Comparison of ENCODE assay signal across 8 mouse cellular contexts in the genomic region with DNA sequence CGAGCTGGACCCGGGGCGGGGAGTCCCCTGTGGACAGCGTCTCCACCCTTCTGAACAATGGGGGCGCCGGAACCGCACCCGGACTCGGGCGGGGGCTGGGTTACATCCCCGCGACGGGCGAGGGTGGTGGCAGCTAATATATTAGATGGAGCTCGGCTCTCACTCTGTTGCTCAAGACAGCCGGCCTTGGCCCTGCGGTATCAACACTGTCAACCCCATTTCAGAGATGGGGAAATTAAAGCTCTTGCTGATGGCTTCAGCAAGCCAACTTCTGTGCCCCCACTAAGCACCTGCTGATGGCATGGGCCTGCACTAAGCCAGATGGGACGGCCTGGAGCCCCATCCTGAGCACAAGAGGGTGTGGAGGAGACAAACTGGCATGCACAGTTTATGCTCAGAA. TPM values are rescaled to one million over a fixed set of nuclear protein-coding genes. Genes with fewer than 3 reads are reported as not detected.
DNase-seq lines count a peak whose midpoint lies in the region; ATAC-seq and TF ChIP-seq lines count a peak whose summit lies in the region.

No protein-coding gene starts in this region.

- DNase-seq in heart, postnatal 0 days (ENCODE audit: low spot score), result no peak
- DNase-seq in heart, adult 8-10 months (ENCODE audit: low spot score), result no peak
- peak; percentile 68 for DNase-seq in brain, adult 2 months (ENCODE audit: low read depth, low spot score)
- no peak for DNase-seq in cerebellum, adult 9-10 months
- DNase-seq in layer of hippocampus, adult 18-20 months (ENCODE audit: low spot score in 2 of 2), result no peak
- no peak for DNase-seq in retina, embryonic 14.5 days (ENCODE audit: low spot score)

- peak overlapping the region; percentile 89 for H3K4me3 ChIP-seq in heart, postnatal 0 days (ENCODE audit: low read depth, low read length)
- peak overlapping the region; percentile 94 for H3K4me3 ChIP-seq in hindbrain, embryonic 13.5 days
- H3K4me3 ChIP-seq in midbrain, embryonic 13.5 days (replicated peaks), result peak overlapping the region; percentile 94

- TF ChIP-seq CTCF in heart, postnatal 0 days (IDR thresholded peaks at IDR 0.05; ENCODE audit: low read depth), result 0 out of 2 replicates have a peak, but pooled peaks have one; percentile 4

- peak overlapping the region; percentile 93 for H3K27ac ChIP-seq in heart, postnatal 0 days (ENCODE audit: low read depth)
- peak overlapping the region; percentile 100 for H3K27ac ChIP-seq in hindbrain, embryonic 13.5 days
- peak overlapping the region; percentile 100 for H3K27ac ChIP-seq in midbrain, embryonic 13.5 days

- TF ChIP-seq EP300 in heart, postnatal 0 days (IDR thresholded peaks at IDR 0.05; ENCODE audit: low read depth), result no peak

- no peaks in the 10 kb centered on the region for H3K9me3 ChIP-seq in heart, postnatal 0 days (replicated peaks; ENCODE audit: control insufficient read depth, low read length)
- no peaks in the 10 kb centered on the region for H3K9me3 ChIP-seq in hindbrain, embryonic 13.5 days
- no peaks in the 10 kb centered on the region for H3K9me3 ChIP-seq in midbrain, embryonic 13.5 days

- H3K27me3 ChIP-seq in heart, postnatal 0 days (ENCODE audit: control insufficient read depth, insufficient read depth, low read length), result no peaks in the 10 kb centered on the region
- no peaks in the 10 kb centered on the region for H3K27me3 ChIP-seq in hindbrain, embryonic 13.5 days
- H3K27me3 ChIP-seq in midbrain, embryonic 13.5 days, result no peaks in the 10 kb centered on the region

- WGBS in heart, postnatal 0 days, result under 1% methylated on average over 18 of the region's 18 CpGs
- under 1% methylated on average over 18 of the region's 18 CpGs for WGBS in hindbrain, embryonic 13.5 days
- WGBS in midbrain, embryonic 13.5 days, result under 1% methylated on average over 18 of the region's 18 CpGs

- peak overlapping the region; percentile 99 for H3K4me2 ChIP-seq in heart, postnatal 0 days (ENCODE audit: low read depth, low read length)
- H3K4me2 ChIP-seq in hindbrain, embryonic 13.5 days, result peak overlapping the region; percentile 78
- peak overlapping the region; percentile 77 for H3K4me2 ChIP-seq in midbrain, embryonic 13.5 days (replicated peaks)

- peak overlapping the region; percentile 85 for H3K9ac ChIP-seq in heart, postnatal 0 days (replicated peaks; ENCODE audit: low read depth, low read length)
- H3K9ac ChIP-seq in hindbrain, embryonic 13.5 days, result peak overlapping the region; percentile 96
- H3K9ac ChIP-seq in midbrain, embryonic 13.5 days (replicated peaks), result peak overlapping the region; percentile 97

- peak; percentile 25; the same call in 1 of the 2 replicates for ATAC-seq in heart, postnatal 0 days (ENCODE audit: insufficient read depth, low read depth)
- peak; percentile 83 for ATAC-seq in hindbrain, embryonic 13.5 days (ENCODE audit: low FRiP score)
- peak; percentile 83; the same call in 1 of the 2 replicates for ATAC-seq in midbrain, embryonic 13.5 days

- H3K4me1 ChIP-seq in heart, postnatal 0 days (ENCODE audit: control insufficient read depth, insufficient read depth), result peaks cover 19% of the 10 kb centered on the region; the same call in 1 of the 2 replicates
- H3K4me1 ChIP-seq in hindbrain, embryonic 13.5 days (replicated peaks), result peaks cover 41% of the 10 kb centered on the region
- H3K4me1 ChIP-seq in midbrain, embryonic 13.5 days (replicated peaks), result peaks cover 41% of the 10 kb centered on the region

- no peaks in the 10 kb centered on the region for H3K36me3 ChIP-seq in heart, postnatal 0 days (replicated peaks; ENCODE audit: control insufficient read depth, insufficient read depth, low read length)
- H3K36me3 ChIP-seq in hindbrain, embryonic 13.5 days, result no peaks in the 10 kb centered on the region
- H3K36me3 ChIP-seq in midbrain, embryonic 13.5 days, result no peaks in the 10 kb centered on the region

RNA-seq across cellular contexts. Expression of a gene that starts 0.5 kb away (rescaled TPM):
- 9.8 and 10.8 TPM in 2 replicates for total RNA-seq in heart, postnatal 0 days (2014; rRNA removed; ENCODE audit: low replicate concordance)
- polyA plus RNA-seq in heart, postnatal 0 days (2015; fragmentation: Nextera tagmentation; extraction: Ambion mirVana), result 3.3 and 3.4 TPM in 2 replicates
- 10 to 100 TPM in 3 of 4 experiments, 1 to 10 TPM in 1; 8.7 to 13.5 (median 12.8) TPM for total RNA-seq in heart, adult 8-10 months (2022)
- 31.3 and 32.1 TPM in 2 replicates for polyA plus RNA-seq in hindbrain, embryonic 13.5 days (2015; fragmentation: Nextera tagmentation; extraction: Ambion mirVana)
- 28.0 and 31.0 TPM in 2 replicates for polyA plus RNA-seq in midbrain, embryonic 13.5 days (2015; fragmentation: Nextera tagmentation; extraction: Ambion mirVana)
- 100 to 1,000 TPM; 124 to 125 TPM for total RNA-seq in layer of hippocampus, adult 18-20 months (2021)

Comparison
In these comparisons a context has a peak if more than half of its experiments do, and no peak if none do; other contexts are left out.
1. ATAC-seq: peak in every context shown above with its lines; median percentile 83 in hindbrain, embryonic 13.5 days; 83 in midbrain, embryonic 13.5 days; 25 in heart, postnatal 0 days.
2. RNA of a gene that starts 0.5 kb away (total RNA-seq): 124 to 125 TPM in layer of hippocampus, adult 18-20 months; 8.7 to 13.5 TPM in heart, adult 8-10 months and 9.8 to 10.8 TPM in heart, postnatal 0 days; every median in the first group is over 4 times any median in the second.
3. Peak in every context shown above with its lines, with median percentiles within 50 percentile points of each other: H3K27ac ChIP-seq, H3K4me2 ChIP-seq, H3K4me3 ChIP-seq and H3K9ac ChIP-seq.